Mouse (Mus musculus) kidney, embryonic 15.5 days (tissue): ENCODE measurements at regions not wholly inside any gene's neighbourhood (a gene's known extent, or its start where the extent isn't known, plus 50 kb on each side); places are given as distances from the start of the nearest gene placed in this dataset.

ENCODE experiments used
- ATAC-seq: fragments of 200-750 bp; cut with Nextera tagmentation; replicated peaks from 2 replicates; pipeline ENCODE4 v1.8.0; 2017; ENCODE audit warnings: moderate TSS enrichment; ENCODE audit not compliant: low FRiP score
- H3K27ac ChIP-seq: fragments of 300-500 bp; sonication (generic); 2 replicates; pipeline ENCODE4 v1.5.1; 2015; ENCODE audit warnings: mild to moderate bottlenecking, inconsistent platforms
- H3K27me3 ChIP-seq: fragments of 300-500 bp; sonication (generic); 2 replicates; pipeline ENCODE4 v1.6.1; 2015; ENCODE audit warnings: inconsistent platforms
- H3K36me3 ChIP-seq: fragments of 300-500 bp; sonication (generic); 2 replicates; pipeline ENCODE4 v1.6.1; 2015; ENCODE audit warnings: inconsistent platforms
- H3K4me1 ChIP-seq: fragments of 300-500 bp; sonication (generic); 2 replicates; pipeline ENCODE4 v1.6.1; 2015; ENCODE audit warnings: inconsistent platforms
- H3K4me2 ChIP-seq: fragments of 300-500 bp; sonication (generic); 2 replicates; pipeline ENCODE4 v1.6.1; 2015; ENCODE audit warnings: moderate library complexity, mild to moderate bottlenecking, inconsistent platforms
- H3K4me3 ChIP-seq: fragments of 300-500 bp; sonication (generic); replicated peaks from 2 replicates; pipeline ENCODE4 v1.5.1; 2015; ENCODE audit warnings: mild to moderate bottlenecking, inconsistent platforms
- H3K9ac ChIP-seq: fragments of 300-500 bp; sonication (generic); 2 replicates; pipeline ENCODE4 v1.6.1; 2015; ENCODE audit warnings: mild to moderate bottlenecking, inconsistent platforms
- H3K9me3 ChIP-seq: fragments of 300-500 bp; sonication (generic); replicated peaks from 2 replicates; pipeline ENCODE4 v1.6.1; 2016; ENCODE audit warnings: inconsistent platforms
- WGBS: fragments of 180-500 bp; shearing (Covaris S2); methylation state at CpG from one replicate; pipeline ENCODE4 v1.1.7; 2015; ENCODE audit warnings: mixed read lengths; 5-methylcytosine and 5-hydroxymethylcytosine counted together

DNA sequence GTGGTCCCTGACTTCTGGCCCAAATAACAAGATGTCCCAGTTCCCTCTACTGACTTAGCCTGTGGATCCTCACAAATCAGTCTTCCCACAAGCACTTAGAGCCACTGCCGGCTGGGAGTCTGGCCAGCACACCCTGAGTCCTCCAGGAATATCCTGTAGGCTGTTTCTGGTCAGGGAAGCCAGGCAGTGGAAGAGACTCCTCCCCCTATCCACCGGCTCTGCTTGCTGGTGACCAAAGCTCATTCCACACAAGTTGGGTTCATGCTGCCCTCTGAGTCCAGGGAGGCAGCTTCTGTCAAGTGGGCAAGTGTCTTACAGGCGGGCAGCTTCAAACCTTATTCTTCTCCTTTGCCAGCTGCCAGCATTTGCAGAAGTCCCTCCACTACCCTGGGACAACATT is 252.1 kb downstream of the Ptpru start:
- WGBS, result 64% methylated on average over 3 of the region's 3 CpGs
- no peaks in the 10 kb centered on the region for H3K4me1 ChIP-seq
- no peak for ATAC-seq
- H3K27me3 ChIP-seq, result no peaks in the 10 kb centered on the region
- no peaks in the 10 kb centered on the region for H3K9me3 ChIP-seq
- H3K4me2 ChIP-seq, result no peak overlapping the region
- no peak overlapping the region for H3K27ac ChIP-seq
- no peak overlapping the region for H3K9ac ChIP-seq
- H3K36me3 ChIP-seq, result no peaks in the 10 kb centered on the region
- H3K4me3 ChIP-seq, result no peak overlapping the region

DNA sequence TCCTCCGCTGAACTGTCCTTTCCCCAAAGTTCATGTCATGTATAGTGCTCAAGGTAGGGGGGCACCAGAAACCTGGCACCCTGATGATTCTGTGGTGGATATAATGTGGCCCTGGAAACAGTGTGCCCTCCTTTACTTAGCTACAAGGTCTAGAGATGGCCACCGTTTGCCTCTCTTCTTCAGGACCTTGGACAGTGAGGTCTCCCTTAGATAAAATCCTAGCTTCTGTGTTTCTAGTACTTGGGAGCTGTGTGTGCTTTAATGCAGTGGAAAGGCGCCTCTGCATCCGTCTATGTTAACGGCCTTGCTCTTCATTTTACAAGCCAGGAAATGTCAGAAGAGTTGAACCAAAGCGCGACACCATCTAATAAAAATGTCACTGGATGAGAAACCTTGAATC is 250.6 kb downstream of the Ptpru start:
- H3K4me1 ChIP-seq, result no peaks in the 10 kb centered on the region

GRCm38 (mm10) chr4:131590136-131590535 is 248.0 kb downstream of the Ptpru start:
- ATAC-seq, result no peak
- no peaks in the 10 kb centered on the region for H3K27me3 ChIP-seq
- no peak overlapping the region for H3K9ac ChIP-seq
- H3K9me3 ChIP-seq, result no peaks in the 10 kb centered on the region
- H3K4me3 ChIP-seq, result no peak overlapping the region
- WGBS, result 58% methylated on average over 4 of the region's 4 CpGs
- H3K4me1 ChIP-seq, result no peaks in the 10 kb centered on the region
- no peaks in the 10 kb centered on the region for H3K36me3 ChIP-seq
- H3K27ac ChIP-seq, result no peak overlapping the region
- H3K4me2 ChIP-seq, result no peak overlapping the region

More for the DNA sequence above, 250.6 kb downstream of the Ptpru start:
- WGBS, result 32% methylated on average over 7 of the region's 7 CpGs
- H3K9ac ChIP-seq, result no peak overlapping the region
- H3K4me3 ChIP-seq, result no peak overlapping the region
- no peak overlapping the region for H3K27ac ChIP-seq
- H3K4me2 ChIP-seq, result no peak overlapping the region
- no peak for ATAC-seq
- no peaks in the 10 kb centered on the region for H3K27me3 ChIP-seq
- H3K36me3 ChIP-seq, result no peaks in the 10 kb centered on the region
- H3K9me3 ChIP-seq, result no peaks in the 10 kb centered on the region

- ATAC-seq, result no peak
- Histone ChIP-seq H3K4me2 (no peak overlapping the region), H3K4me1 (no peaks in the 10 kb centered on the region), H3K27me3 (0 out of 2 replicates have a peak, but pooled peaks cover 2% of the 10 kb centered on the region), H3K36me3 (no peaks in the 10 kb centered on the region), H3K9ac (no peak overlapping the region), H3K27ac (no peak overlapping the region), H3K4me3 (no peak overlapping the region), H3K9me3 (no peaks in the 10 kb centered on the region)
- 86% methylated on average over 5 of the region's 5 CpGs for WGBS
Observed at GRCm38 (mm10) chr4:131591456-131591855, 246.6 kb downstream of the Ptpru start.

GRCm38 (mm10) chr4:131597996-131598395 is 240.1 kb downstream of the Ptpru start:
- Histone ChIP-seq H3K4me2 (no peak overlapping the region), H3K9ac (no peak overlapping the region), H3K9me3 (no peaks in the 10 kb centered on the region), H3K4me1 (no peaks in the 10 kb centered on the region), H3K36me3 (no peaks in the 10 kb centered on the region), H3K27me3 (0 out of 2 replicates have a peak, but pooled peaks cover 2% of the 10 kb centered on the region), H3K4me3 (no peak overlapping the region), H3K27ac (no peak overlapping the region)
- no peak for ATAC-seq
- whole genome bisulfite sequencing, result 91% methylated on average over 10 of the region's 10 CpGs

DNA sequence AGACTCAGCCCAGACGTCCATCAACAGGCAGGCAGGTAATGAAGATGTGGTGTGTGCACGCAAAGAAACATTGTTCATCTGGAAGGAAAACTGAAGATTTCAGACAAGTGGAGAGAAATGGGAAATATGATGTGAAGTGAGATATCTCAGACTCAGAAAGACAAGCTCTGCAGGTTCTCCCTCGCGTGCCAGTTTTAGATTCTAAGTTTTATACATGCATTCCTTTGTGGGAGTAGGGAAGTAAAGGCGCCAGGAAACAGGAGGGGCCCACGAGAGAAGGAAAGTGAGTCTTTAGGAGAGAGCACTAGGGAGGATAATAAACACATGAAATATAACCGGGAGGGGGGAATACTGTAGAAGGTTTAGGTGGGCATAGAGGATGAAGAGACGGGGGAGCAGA is 223.7 kb downstream of the Ptpru start:
- 49% methylated on average over 8 of the region's 8 CpGs for WGBS
- Histone ChIP-seq H3K4me1 (no peaks in the 10 kb centered on the region), H3K4me3 (no peak overlapping the region), H3K4me2 (no peak overlapping the region), H3K9ac (no peak overlapping the region), H3K36me3 (no peaks in the 10 kb centered on the region), H3K27me3 (0 out of 2 replicates have a peak, but pooled peaks cover 3% of the 10 kb centered on the region), H3K9me3 (no peaks in the 10 kb centered on the region), H3K27ac (no peak overlapping the region)
- no peak for ATAC-seq

DNA sequence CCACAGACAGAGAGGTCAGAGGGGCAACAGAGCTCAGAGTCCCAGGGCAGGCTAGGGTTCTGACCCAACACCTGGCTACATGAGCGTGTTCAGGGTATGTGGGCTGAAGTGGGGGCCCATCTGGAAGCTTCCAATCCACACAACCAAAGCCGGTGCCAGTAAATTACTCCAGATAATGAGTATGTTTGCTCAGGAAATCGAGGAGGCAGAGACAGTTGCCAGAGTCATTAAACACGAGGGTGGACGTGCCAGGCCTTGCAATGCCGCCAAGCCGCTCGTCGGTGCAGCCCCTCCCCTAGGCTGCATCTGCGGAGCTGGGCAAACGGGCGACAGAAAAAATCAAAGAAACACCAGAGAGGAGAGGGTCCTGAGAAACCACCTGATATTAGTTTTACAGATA is 222.5 kb downstream of the Ptpru start:
- WGBS, result 54% methylated on average over 12 of the region's 12 CpGs
- Histone ChIP-seq H3K4me1 (no peaks in the 10 kb centered on the region), H3K4me2 (no peak overlapping the region), H3K27me3 (0 out of 2 replicates have a peak, but pooled peaks cover 3% of the 10 kb centered on the region), H3K9ac (no peak overlapping the region), H3K9me3 (no peaks in the 10 kb centered on the region), H3K27ac (no peak overlapping the region), H3K4me3 (no peak overlapping the region), H3K36me3 (no peaks in the 10 kb centered on the region)
- ATAC-seq, result no peak

- Histone ChIP-seq H3K4me1 (peaks cover 7% of the 10 kb centered on the region), H3K27ac (no peak overlapping the region), H3K36me3 (no peaks in the 10 kb centered on the region), H3K4me3 (no peak overlapping the region), H3K27me3 (no peaks in the 10 kb centered on the region; the same call in 1 of the 2 replicates), H3K9me3 (no peaks in the 10 kb centered on the region), H3K4me2 (no peak overlapping the region), H3K9ac (no peak overlapping the region)
- no peak for ATAC-seq
- 78% methylated on average over 5 of the region's 5 CpGs for WGBS
Observed at GRCm38 (mm10) chr4:131638105-131638504, 200.0 kb downstream of the Ptpru start.

- 21% methylated on average over 8 of the region's 8 CpGs for WGBS
Observed at GRCm38 (mm10) chr4:131656034-131656433, 182.1 kb downstream of the Ptpru start.

DNA sequence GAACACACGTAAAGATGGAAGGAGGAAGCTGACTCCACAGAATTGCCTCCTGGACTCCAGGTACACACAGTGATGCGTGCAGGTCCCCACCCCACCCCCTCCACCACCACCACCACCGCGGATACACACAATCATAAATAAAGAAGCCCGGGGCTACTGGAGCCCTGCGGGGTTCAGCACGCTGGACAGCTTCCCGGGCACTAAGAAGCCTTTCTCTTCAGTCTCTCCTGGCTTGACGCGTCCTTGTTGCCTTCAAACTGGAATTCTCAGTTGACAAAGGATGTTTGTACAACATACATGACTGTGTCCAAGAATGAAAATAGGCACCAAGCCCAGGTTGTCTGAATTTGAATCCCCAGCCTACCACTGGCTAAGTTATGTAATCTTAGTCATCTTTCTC is 180.2 kb downstream of the Ptpru start:
- no peaks in the 10 kb centered on the region for H3K4me1 ChIP-seq
- H3K4me3 ChIP-seq, result no peak overlapping the region
- H3K27ac ChIP-seq, result no peak overlapping the region
- H3K9ac ChIP-seq, result no peak overlapping the region
- WGBS, result 12% methylated on average over 10 of the region's 10 CpGs
- H3K9me3 ChIP-seq, result no peaks in the 10 kb centered on the region
- no peaks in the 10 kb centered on the region for H3K27me3 ChIP-seq
- no peak for ATAC-seq
- H3K36me3 ChIP-seq, result no peaks in the 10 kb centered on the region
- no peak overlapping the region for H3K4me2 ChIP-seq

More at GRCm38 (mm10) chr4:131656034-131656433, 182.1 kb downstream of the Ptpru start:
- Histone ChIP-seq H3K9me3 (no peaks in the 10 kb centered on the region), H3K4me1 (no peaks in the 10 kb centered on the region), H3K9ac (no peak overlapping the region), H3K4me2 (no peak overlapping the region), H3K27ac (no peak overlapping the region), H3K4me3 (no peak overlapping the region), H3K27me3 (no peaks in the 10 kb centered on the region), H3K36me3 (no peaks in the 10 kb centered on the region)
- ATAC-seq, result no peak; the same call in 1 of the 2 replicates

DNA sequence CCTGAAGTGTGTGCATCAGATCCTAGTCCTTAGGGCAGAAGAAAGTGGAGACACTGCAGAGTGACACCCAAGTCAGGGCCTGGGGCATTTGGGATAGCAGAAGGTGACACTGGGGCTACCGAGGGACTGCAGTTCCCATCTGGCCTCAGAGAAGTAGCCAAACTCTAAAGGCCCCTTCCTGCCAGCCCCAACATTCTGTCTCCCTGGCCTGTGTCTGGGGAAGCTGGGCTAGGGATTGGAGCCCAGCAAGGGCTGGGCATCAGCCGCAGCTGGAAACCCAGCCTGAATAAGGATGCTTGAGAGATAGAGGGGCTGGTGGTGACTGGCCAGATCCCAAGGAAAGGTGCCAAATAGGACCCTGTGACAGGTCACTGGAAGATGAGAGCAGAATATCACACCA is 177.2 kb downstream of the Ptpru start:
- ATAC-seq, result no peak
- WGBS, result 82% methylated on average over 2 of the region's 2 CpGs

GRCm38 (mm10) chr4:131671784-131672515 is 166.1 kb downstream of the Ptpru start:
- Histone ChIP-seq H3K27me3 (0 out of 2 replicates have a peak, but pooled peaks cover 3% of the 10 kb centered on the region), H3K4me2 (no peak overlapping the region), H3K9me3 (no peaks in the 10 kb centered on the region), H3K4me3 (no peak overlapping the region), H3K9ac (no peak overlapping the region), H3K4me1 (no peaks in the 10 kb centered on the region), H3K27ac (0 out of 2 replicates have a peak overlapping the region, but pooled peaks have one; percentile 32), H3K36me3 (no peaks in the 10 kb centered on the region)
- WGBS, result 44% methylated on average over 11 of the region's 11 CpGs
- ATAC-seq, result no peak

More for the DNA sequence above, 177.2 kb downstream of the Ptpru start:
- Histone ChIP-seq H3K9ac (no peak overlapping the region), H3K4me3 (no peak overlapping the region), H3K9me3 (no peaks in the 10 kb centered on the region), H3K27ac (no peak overlapping the region), H3K27me3 (no peaks in the 10 kb centered on the region), H3K4me1 (no peaks in the 10 kb centered on the region), H3K4me2 (no peak overlapping the region), H3K36me3 (no peaks in the 10 kb centered on the region)

GRCm38 (mm10) chr4:131677966-131678365 is 160.1 kb downstream of the Ptpru start:
- Histone ChIP-seq H3K9ac (no peak overlapping the region), H3K4me1 (no peaks in the 10 kb centered on the region), H3K27ac (no peak overlapping the region), H3K4me2 (no peak overlapping the region), H3K9me3 (no peaks in the 10 kb centered on the region), H3K36me3 (no peaks in the 10 kb centered on the region), H3K27me3 (no peaks in the 10 kb centered on the region), H3K4me3 (no peak overlapping the region)
- 88% methylated on average over 7 of the region's 7 CpGs for WGBS
- ATAC-seq, result no peak
